ENCODE assay signal across 9 mouse cellular contexts in genomic region chr13:34916520-34917167, GRCm38 (mm10). TPM values are rescaled to one million over a fixed set of nuclear protein-coding genes. Genes with fewer than 3 reads are reported as not detected.
DNase-seq lines count a peak whose midpoint lies in the region; ATAC-seq and TF ChIP-seq lines count a peak whose summit lies in the region.
"Had no signal": no experiment of that assay in that cellular context is flagged by ENCODE, and none has a peak within 500 bp of the region (broad histone marks: within the 10 kb centered on the region; RNA-seq: fewer than 3 reads in every experiment).

No protein-coding gene starts in this region.

- H3K9ac ChIP-seq in limb, embryonic 11.5 days (ENCODE audit: low read length), result 0 out of 2 replicates have a peak overlapping the region, but pooled peaks have one; percentile 27

- 0 out of 2 replicates have a peak, but pooled peaks cover 3% of the 10 kb centered on the region for H3K4me1 ChIP-seq in brown adipose tissue, adult 24 weeks (ENCODE audit: control insufficient read depth, insufficient read depth, insufficient read length, low read length)
- H3K4me1 ChIP-seq in limb, embryonic 11.5 days (ENCODE audit: control insufficient read depth, insufficient read depth, low read length), result no peaks in the 10 kb centered on the region

- H3K36me3 ChIP-seq in limb, embryonic 11.5 days (ENCODE audit: control insufficient read depth, insufficient read depth, low read length), result no peaks in the 10 kb centered on the region

- no peaks in the 10 kb centered on the region for H3K27me3 ChIP-seq in limb, embryonic 11.5 days (ENCODE audit: control insufficient read depth, insufficient read depth, low read length)

- no peak overlapping the region for H3K27ac ChIP-seq in gastrocnemius, adult 2 months
- H3K27ac ChIP-seq in brown adipose tissue, adult 24 weeks (replicated peaks; ENCODE audit: low read depth, low read length), result no peak overlapping the region
- H3K27ac ChIP-seq in limb, embryonic 11.5 days (replicated peaks; ENCODE audit: low read depth, low read length), result no peak overlapping the region

- peak overlapping the region; percentile 36; the same call in 1 of the 2 replicates for H3K4me2 ChIP-seq in limb, embryonic 11.5 days (ENCODE audit: low read depth, severe bottlenecking)

- 40% methylated on average over 37 of the region's 37 CpGs for WGBS in limb, embryonic 11.5 days

- H3K9me3 ChIP-seq in limb, embryonic 11.5 days (ENCODE audit: control insufficient read depth, low read length), result no peaks in the 10 kb centered on the region

- no peak for TF ChIP-seq CTCF in gastrocnemius, adult 2 months (IDR thresholded peaks at IDR 0.05)

- H3K4me3 ChIP-seq in gastrocnemius, adult 2 months, result peak overlapping the region; percentile 58
- H3K4me3 ChIP-seq in brown adipose tissue, adult 24 weeks (ENCODE audit: insufficient read depth, low read depth, low read length), result peak overlapping the region; percentile 56
- H3K4me3 ChIP-seq in limb, embryonic 11.5 days (ENCODE audit: low read depth, low read length), result no peak overlapping the region

- intact Hi-C loops in gastrocnemius, adult 2 months (cut with DNase I), result no loop called here
- intact Hi-C loops in heart, postnatal 14 days (cut with DNase I), result no loop called here

- ATAC-seq in limb, embryonic 11.5 days (ENCODE audit: insufficient number of reproducible peaks, low FRiP score, low TSS enrichment, low read depth), result no peak

- peak; percentile 18 for DNase-seq in gastrocnemius, adult 2 months
- DNase-seq in gastrocnemius, adult 18-20 months (ENCODE audit: low spot score), result no peak
- DNase-seq in heart, postnatal 14 days, result peak; percentile 21 to 22
- peak; percentile 32 for DNase-seq in limb, embryonic 11.5 days (ENCODE audit: low spot score)
- DNase-seq in neural tube, embryonic 10.5 days (ENCODE audit: extremely low spot score, low spot score), result peak; percentile 45
- DNase-seq in frontal cortex, postnatal 36 days (ENCODE audit: low spot score in 2 of 2), result no peak
- no peak for DNase-seq in frontal cortex, postnatal 10 days (ENCODE audit: low spot score in 2 of 2)

RNA-seq across cellular contexts. Expression of gene Fam217a, which starts 7.5 kb away (rescaled TPM):
- under 1 TPM in 1 of 2 experiments, not detected in 1; 0.13 TPM for total RNA-seq in gastrocnemius, adult 2 months (2021)
- not detected for total RNA-seq in gastrocnemius, adult 18-20 months (2021)
- polyA plus RNA-seq in brown adipose tissue, adult 24 weeks (2012; ENCODE audit: insufficient read depth, insufficient read length, missing spikeins), result 2.7 and 4.6 TPM in 2 replicates
- total RNA-seq in heart, postnatal 14 days (2021), result under 1 TPM; 0.20 to 0.33 TPM
- polyA plus RNA-seq in limb, embryonic 11.5 days (2014; fragmentation: Nextera tagmentation; extraction: Ambion mirVana), result 0.84 and 1.1 TPM in 2 replicates
- total RNA-seq: hematopoietic stem cell, adult 5-6 weeks had no signal

RNA-seq across cellular contexts. Expression of gene 4933417A18Rik, which starts 7.6 kb away (rescaled TPM):
- not detected for total RNA-seq in gastrocnemius, adult 2 months (2021)
- not detected for total RNA-seq in gastrocnemius, adult 18-20 months (2021)
- not detected in 2 replicates for polyA plus RNA-seq in brown adipose tissue, adult 24 weeks (2012; ENCODE audit: insufficient read depth, insufficient read length, missing spikeins)
- total RNA-seq in heart, postnatal 14 days (2021), result not detected
- polyA plus RNA-seq in limb, embryonic 11.5 days (2014; fragmentation: Nextera tagmentation; extraction: Ambion mirVana), result not detected in 2 replicates
- total RNA-seq: hematopoietic stem cell, adult 5-6 weeks had no signal

RNA-seq across cellular contexts. Expression of gene Prpf4b, which starts 41.5 kb away (rescaled TPM):
- 10 to 100 TPM; 29.2 to 31.1 TPM for total RNA-seq in gastrocnemius, adult 2 months (2021)
- 10 to 100 TPM; 23.1 to 25.7 TPM for total RNA-seq in gastrocnemius, adult 18-20 months (2021)
- polyA plus RNA-seq in brown adipose tissue, adult 24 weeks (2012; ENCODE audit: insufficient read depth, insufficient read length, missing spikeins), result 43.7 and 44.8 TPM in 2 replicates
- 10 to 100 TPM; 38.5 to 39.7 TPM for total RNA-seq in heart, postnatal 14 days (2021)
- 97.8 and 114 TPM in 2 replicates for polyA plus RNA-seq in limb, embryonic 11.5 days (2014; fragmentation: Nextera tagmentation; extraction: Ambion mirVana)

RNA-seq across cellular contexts. Expression of gene Eci3, which starts 47.0 kb away (rescaled TPM):
- under 1 TPM; 0.64 to 0.73 TPM for total RNA-seq in gastrocnemius, adult 2 months (2021)
- total RNA-seq in gastrocnemius, adult 18-20 months (2021), result under 1 TPM; 0.66 to 0.83 TPM
- polyA plus RNA-seq in brown adipose tissue, adult 24 weeks (2012; ENCODE audit: insufficient read depth, insufficient read length, missing spikeins), result 27.8 and 29.8 TPM in 2 replicates
- 1 to 10 TPM; 2.2 to 2.5 TPM for total RNA-seq in heart, postnatal 14 days (2021)
- 0.27 and 0.44 TPM in 2 replicates for polyA plus RNA-seq in limb, embryonic 11.5 days (2014; fragmentation: Nextera tagmentation; extraction: Ambion mirVana)
- total RNA-seq: hematopoietic stem cell, adult 5-6 weeks had no signal

Comparison
In these comparisons a context has a peak if more than half of its experiments do, and no peak if none do; other contexts are left out.
1. DNase-seq: peak in gastrocnemius, adult 2 months (single experiment), heart, postnatal 14 days (2 of 2), limb, embryonic 11.5 days (single experiment) and neural tube, embryonic 10.5 days (single experiment); none in gastrocnemius, adult 18-20 months (single experiment), frontal cortex, postnatal 36 days (0 of 2) and frontal cortex, postnatal 10 days (0 of 2).